Mouse (Mus musculus): ENCODE measurements around the gene Kdf1.

- TF ChIP-seq CTCF (IDR thresholded peaks at IDR 0.05; ENCODE audit: borderline replicate concordance, control insufficient read depth, extremely low read depth, insufficient read depth, low read length, poor library complexity) = no peak
- TF ChIP-seq POLR2A (IDR thresholded peaks at IDR 0.05; ENCODE audit: control insufficient read depth, extremely low read depth, insufficient read depth, low read length, poor library complexity) = no peak
Observed at GRCm38 (mm10) chr4:133494867-133495266, 23.9 kb upstream of the Kdf1 start.
